Mouse (Mus musculus) ovary, adult 2 months (tissue): ENCODE data around the gene Akr1e1. TPM values are rescaled to one million over a fixed set of nuclear protein-coding genes. Genes with fewer than 3 reads are reported as not detected.

Experiments used
- polyA plus RNA-seq: library from polyadenylated mRNA; depleted of rRNA; stranded (reverse); fragments of >200 nt; gene quantifications from 2 replicates; pipeline ENCODE4 v1.2.3, GENCODE M21; 2012; rRNA removed

The Akr1e1 gene
- polyA plus RNA-seq: 2.1 and 2.3 TPM in 2 replicates

GRCm38 (mm10) chr13:4608961-4609409, at the start of gene Akr1e1:
Gene Akr1e1, minus strand, starts transcription at chr13:4609174.

DNA sequence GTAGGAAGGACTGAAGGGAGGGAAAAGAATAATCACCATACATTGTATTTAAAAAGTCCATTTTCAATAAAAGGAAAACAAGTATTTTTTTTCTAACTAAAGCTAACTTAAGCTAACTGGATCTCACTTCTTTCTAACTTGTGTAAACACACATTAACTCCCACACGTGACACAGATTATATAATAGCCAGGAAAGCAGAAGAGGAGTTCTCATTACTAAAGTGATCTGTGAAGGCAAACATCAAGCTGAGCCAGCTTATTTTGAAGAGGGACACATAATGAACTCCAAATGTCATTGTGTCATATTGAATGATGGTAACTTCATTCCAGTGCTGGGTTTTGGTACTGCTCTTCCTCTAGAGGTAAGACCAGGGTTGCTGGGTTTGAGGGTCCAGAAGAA, 35.1 kb downstream of the Akr1e1 start, which contains the start of gene Akr1c21:
TSS of gene Akr1c21 (plus strand) at position 205 of the 400 bp plus-strand sequence.

Other genes with a start within 250 kb of the Akr1e1 start
- 0.21 TPM in 1 of 2 replicates, not detected in the other for gene Akr1c6, start 174.9 kb downstream of the Akr1e1 start, polyA plus RNA-seq
- not detected in 2 replicates for gene Akr1c20, start 85.8 kb downstream of the Akr1e1 start, polyA plus RNA-seq
- not detected in 2 replicates for gene Akr1c21, start 35.1 kb downstream of the Akr1e1 start, polyA plus RNA-seq